10 mouse cellular contexts compared by ENCODE assay signal in the genomic region with DNA sequence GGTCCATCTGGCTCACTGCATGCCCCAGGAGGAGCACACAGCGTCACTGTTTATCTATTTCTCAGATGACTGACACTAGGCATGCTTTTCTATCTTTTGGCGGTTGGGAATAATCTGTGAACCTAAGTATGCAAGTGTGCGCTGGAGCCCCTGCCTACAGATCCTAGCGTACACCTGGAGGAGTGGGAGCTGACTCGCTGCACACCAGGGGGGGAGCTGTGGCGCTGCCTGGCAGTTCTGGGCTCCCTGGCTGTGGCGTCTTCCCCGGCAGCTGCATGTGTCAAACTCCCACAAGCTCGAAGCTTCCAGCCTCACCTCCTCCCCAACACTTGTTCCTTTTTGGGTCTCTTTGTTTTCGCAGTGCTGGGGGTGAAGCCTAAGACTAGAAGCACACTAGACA. TPM values are rescaled to one million over a fixed set of nuclear protein-coding genes. Genes with fewer than 3 reads are reported as not detected.
A peak's percentile ranks its signal among the peaks of the same experiment; 100 is the strongest.
DNase-seq lines count a peak whose midpoint lies in the region; ATAC-seq and TF ChIP-seq lines count a peak whose summit lies in the region.
"Had no signal": no experiment of that assay in that cellular context is flagged by ENCODE, and none has a peak within 500 bp of the region (broad histone marks: within the 10 kb centered on the region; RNA-seq: fewer than 3 reads in every experiment).

No protein-coding gene starts in this region.

- no peak for TF ChIP-seq POLR2A in cerebellum, adult 2 months (IDR thresholded peaks at IDR 0.05; ENCODE audit: borderline replicate concordance, insufficient read depth, low read length)

- peak; percentile 60 to 66 for DNase-seq in cerebellum, adult 2 months
- no peak for DNase-seq in cerebellum, adult 9-11 months
- DNase-seq in lung, embryonic 14.5 days: no peak
- no peak for DNase-seq in lung, postnatal 10 days
- DNase-seq in layer of hippocampus, postnatal 10 days (ENCODE audit: low spot score in 2 of 2): peak; percentile 49 to 63
- DNase-seq in right cerebral cortex, postnatal 14 days: peak; percentile 76
- no peak for DNase-seq in gastrocnemius, postnatal 4 days (ENCODE audit: low spot score in 2 of 2)
- DNase-seq: heart, adult 18-20 months; kidney, postnatal 25 days had no signal

- no peak for ATAC-seq in lung, embryonic 14.5 days (ENCODE audit: insufficient read depth)
- ATAC-seq in inflammation-experienced regulatory T-cells, adult 6 months: no peak

- no peak overlapping the region for H3K9ac ChIP-seq in lung, embryonic 14.5 days

- H3K27ac ChIP-seq in cerebellum, adult 2 months (ENCODE audit: insufficient read depth, low read length): peak overlapping the region; percentile 91
- no peak overlapping the region for H3K27ac ChIP-seq in lung, embryonic 14.5 days (ENCODE audit: low read depth)

- H3K4me2 ChIP-seq in lung, embryonic 14.5 days: 0 out of 2 replicates have a peak overlapping the region, but pooled peaks have one; percentile 1

- H3K4me3 ChIP-seq in cerebellum, adult 2 months (replicated peaks; ENCODE audit: insufficient read depth, low read depth, low read length): no peak overlapping the region
- H3K4me3 ChIP-seq in lung, embryonic 14.5 days (ENCODE audit: low read depth, low read length): no peak overlapping the region

- H3K36me3 ChIP-seq in lung, embryonic 14.5 days (ENCODE audit: insufficient read depth): no peaks in the 10 kb centered on the region

- no peaks in the 10 kb centered on the region for H3K27me3 ChIP-seq in cerebellum, adult 2 months (ENCODE audit: control insufficient read depth, insufficient read depth, low read length)
- no peaks in the 10 kb centered on the region for H3K27me3 ChIP-seq in lung, embryonic 14.5 days (ENCODE audit: insufficient read depth, low read length)

- H3K9me3 ChIP-seq in lung, embryonic 14.5 days (ENCODE audit: low read depth, low read length): no peaks in the 10 kb centered on the region

- 16% methylated on average over 10 of the region's 10 CpGs for WGBS in cerebellum, adult 2 months
- WGBS in lung, embryonic 14.5 days: 28% methylated on average over 10 of the region's 10 CpGs

- H3K4me1 ChIP-seq in cerebellum, adult 2 months (ENCODE audit: control insufficient read depth, insufficient read depth, low read length): peaks cover 76% of the 10 kb centered on the region
- peaks cover 21% of the 10 kb centered on the region; the same call in 1 of the 2 replicates for H3K4me1 ChIP-seq in lung, embryonic 14.5 days (ENCODE audit: insufficient read depth)

- no peak for TF ChIP-seq CTCF in cerebellum, adult 2 months (IDR thresholded peaks at IDR 0.05; ENCODE audit: borderline replicate concordance, insufficient read depth, low read depth, low read length)
- TF ChIP-seq CTCF in lung, embryonic 14.5 days (IDR thresholded peaks at IDR 0.05; ENCODE audit: low read depth): 0 out of 2 replicates have a peak, but pooled peaks have one; percentile 16

RNA-seq across cellular contexts. Expression of gene Crtc1, which starts 21.5 kb away (rescaled TPM):
- 90.2 and 105 TPM in 2 replicates for polyA plus RNA-seq in cerebellum, adult 2 months (2012; rRNA removed)
- 15.5 and 21.8 TPM in 2 replicates for polyA plus RNA-seq in lung, embryonic 14.5 days (2014; fragmentation: Nextera tagmentation; extraction: Ambion mirVana)
- total RNA-seq in layer of hippocampus, postnatal 10 days (2021): 100 to 1,000 TPM; 103 to 114 TPM
- polyA plus RNA-seq in inflammation-experienced regulatory T-cells, adult 6 months (2017; shearing (Covaris generic)): 1 to 10 TPM; 5.0 to 8.7 (median 7.2) TPM
- total RNA-seq in gastrocnemius, postnatal 4 days (2021): 10 to 100 TPM; 16.4 to 20.8 TPM

RNA-seq across cellular contexts. Expression of gene Comp, which starts 44.6 kb away (rescaled TPM):
- polyA plus RNA-seq in cerebellum, adult 2 months (2012; rRNA removed): 2.2 and 3.1 TPM in 2 replicates
- 0.43 and 0.53 TPM in 2 replicates for polyA plus RNA-seq in lung, embryonic 14.5 days (2014; fragmentation: Nextera tagmentation; extraction: Ambion mirVana)
- under 1 TPM in 1 of 2 experiments, not detected in 1; 0.31 TPM for total RNA-seq in layer of hippocampus, postnatal 10 days (2021)
- polyA plus RNA-seq in inflammation-experienced regulatory T-cells, adult 6 months (2017; shearing (Covaris generic)): under 1 TPM in 2 of 3 experiments, not detected in 1; 0.24 to 0.40 TPM
- 1 to 10 TPM; 4.6 to 9.3 TPM for total RNA-seq in gastrocnemius, postnatal 4 days (2021)

RNA-seq across cellular contexts. Expression of gene Klhl26, which starts 58.9 kb away (rescaled TPM):
- 62.4 and 68.5 TPM in 2 replicates for polyA plus RNA-seq in cerebellum, adult 2 months (2012; rRNA removed)
- 21.8 and 24.4 TPM in 2 replicates for polyA plus RNA-seq in lung, embryonic 14.5 days (2014; fragmentation: Nextera tagmentation; extraction: Ambion mirVana)
- 10 to 100 TPM; 35.6 to 38.4 TPM for total RNA-seq in layer of hippocampus, postnatal 10 days (2021)
- 10 to 100 TPM in 1 of 3 experiments, 1 to 10 TPM in 2; 6.5 to 10.4 (median 8.8) TPM for polyA plus RNA-seq in inflammation-experienced regulatory T-cells, adult 6 months (2017; shearing (Covaris generic))
- total RNA-seq in gastrocnemius, postnatal 4 days (2021): 1 to 10 TPM; 8.1 to 10.0 TPM

Comparison
In these comparisons a context has a peak if more than half of its experiments do, and no peak if none do; other contexts are left out.
1. DNase-seq: peak in cerebellum, adult 2 months (2 of 2), layer of hippocampus, postnatal 10 days (2 of 2) and right cerebral cortex, postnatal 14 days (single experiment); none in cerebellum, adult 9-11 months (single experiment), lung, embryonic 14.5 days (single experiment), lung, postnatal 10 days (single experiment) and gastrocnemius, postnatal 4 days (0 of 2).